Mouse (Mus musculus) spleen, adult 2 months (tissue): ENCODE results near the gene Olfr66. TPM values are rescaled to one million over a fixed set of nuclear protein-coding genes. Genes with fewer than 3 reads are reported as not detected.

Source experiments
- DNase-seq, 2 experiments: peaks; one replicate each; pipeline versions ENCODE4 v3.0.0 to v3.0.0-alpha.2; 2012 to 2021; ENCODE audit warnings: low spot score in 2 of 2, low read depth in 1 of 2
- H3K27ac ChIP-seq: fragments of 200-500 bp; 2 replicates; pipeline ENCODE4 v1.5.1; 2012; ENCODE audit warnings: low read length, inconsistent platforms; ENCODE audit not compliant: insufficient read depth
- H3K27me3 ChIP-seq: fragments of 200-500 bp; 2 replicates; pipeline ENCODE4 v1.6.1; 2012; ENCODE audit warnings: mild to moderate bottlenecking, moderate library complexity, low read length, inconsistent platforms; ENCODE audit not compliant: control insufficient read depth, insufficient read depth
- H3K36me3 ChIP-seq: fragments of 200-500 bp; 2 replicates; pipeline ENCODE4 v1.6.1; 2012; ENCODE audit warnings: mild to moderate bottlenecking, low read length, inconsistent platforms; ENCODE audit not compliant: control insufficient read depth, insufficient read depth
- H3K4me1 ChIP-seq: fragments of 200-500 bp; 2 replicates; pipeline ENCODE4 v1.6.1; 2011; ENCODE audit warnings: inconsistent platforms; ENCODE audit not compliant: control insufficient read depth, insufficient read depth, insufficient read length
- H3K4me3 ChIP-seq: fragments of 200-500 bp; 2 replicates; pipeline ENCODE4 v1.5.1; 2011; ENCODE audit warnings: mild to moderate bottlenecking, inconsistent platforms; ENCODE audit not compliant: insufficient read depth, insufficient read length; ENCODE audit errors: extremely low read depth
- CTCF ChIP-seq: fragments of 200-500 bp; IDR thresholded peaks from 2 replicates; pipeline ENCODE4 v1.5.1; 2011; ENCODE audit warnings: mild to moderate bottlenecking, inconsistent platforms; ENCODE audit not compliant: insufficient read depth, insufficient read length, insufficient replicate concordance; ENCODE audit errors: extremely low read depth
- POLR2A ChIP-seq: fragments of 200-500 bp; IDR thresholded peaks from 2 replicates; pipeline ENCODE4 v1.6.1; 2011; ENCODE audit warnings: low read depth, low read length, inconsistent platforms
- WGBS: fragments of 180-500 bp; shearing (Covaris S2); methylation state at CpG from one replicate; pipeline ENCODE4 v1.1.7; 2018; 5-methylcytosine and 5-hydroxymethylcytosine counted together
- polyA plus RNA-seq: library from polyadenylated mRNA; depleted of rRNA; stranded (reverse); fragments of >200 nt; gene quantifications from 2 replicates; pipeline ENCODE4 v1.2.3, GENCODE M21; 2012; rRNA removed

Gene Olfr66
- polyA plus RNA-seq, 1 experiment: not detected

- TF ChIP-seq CTCF (no peak), POLR2A (no peak)
- Histone ChIP-seq H3K36me3 (no peaks in the 10 kb centered on the region), H3K4me1 (peaks cover 2% of the 10 kb centered on the region; the same call in 1 of the 2 replicates), H3K27ac (no peak overlapping the region), H3K4me3 (no peak overlapping the region), H3K27me3 (no peaks in the 10 kb centered on the region)
- DNase-seq: peak; percentile 4 to 19
- 46% methylated on average over 1 of the region's 1 CpGs for WGBS
Observed at GRCm38 (mm10) chr7:103860855-103861254, 25.2 kb downstream of the Olfr66 start.

DNA sequence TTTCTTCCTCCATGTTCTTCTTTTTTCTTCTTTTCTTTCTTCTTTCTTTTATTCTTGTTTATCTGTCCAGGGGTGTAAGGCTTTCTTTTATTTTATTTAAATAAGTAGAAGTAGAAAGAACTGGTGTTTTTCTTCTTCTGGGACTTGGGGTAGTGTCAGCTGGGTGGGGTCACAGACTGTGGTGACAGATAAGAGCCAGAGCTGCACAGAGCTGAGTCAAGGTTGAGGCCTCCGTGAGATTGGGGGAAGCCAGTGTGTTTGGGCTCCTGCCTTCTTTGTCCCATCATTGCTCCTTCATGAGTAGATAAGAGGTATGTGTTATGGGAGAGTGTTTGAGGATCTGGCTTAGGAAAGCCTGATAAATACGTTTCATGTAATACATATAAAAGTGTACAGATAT is 27.0 kb downstream of the Olfr66 start:
- H3K27ac ChIP-seq: no peak overlapping the region
- no peak for DNase-seq
- peaks cover 2% of the 10 kb centered on the region; the same call in 1 of the 2 replicates for H3K4me1 ChIP-seq
- 61% methylated on average over 2 of the region's 2 CpGs for WGBS
- no peak overlapping the region for H3K4me3 ChIP-seq
- no peak for TF ChIP-seq POLR2A
- TF ChIP-seq CTCF: no peak
- H3K27me3 ChIP-seq: no peaks in the 10 kb centered on the region
- no peaks in the 10 kb centered on the region for H3K36me3 ChIP-seq

GRCm38 (mm10) chr7:103854669-103855068 is 31.4 kb downstream of the Olfr66 start:
- DNase-seq: no peak
- H3K27me3 ChIP-seq: no peaks in the 10 kb centered on the region
- H3K4me3 ChIP-seq: no peak overlapping the region
- no peaks in the 10 kb centered on the region for H3K4me1 ChIP-seq
- no peaks in the 10 kb centered on the region for H3K36me3 ChIP-seq
- TF ChIP-seq POLR2A (no peak), CTCF (no peak)
- WGBS: 84% methylated on average over 1 of the region's 1 CpGs
- no peak overlapping the region for H3K27ac ChIP-seq

GRCm38 (mm10) chr7:103853090-103853489 is 33.0 kb downstream of the Olfr66 start, which contains the start of gene Hbb-y:
Hbb-y (minus strand) TSS chr7:103853216.
- Histone ChIP-seq H3K36me3 (no peaks in the 10 kb centered on the region), H3K27ac (no peak within 1 kb of the TSS), H3K4me3 (no peak within 1 kb of the TSS), H3K4me1 (no peaks in the 10 kb centered on the region), H3K27me3 (no peaks in the 10 kb centered on the region)
- WGBS: 80% methylated on average over 2 of the region's 2 CpGs
- DNase-seq: no peak
- no peak for TF ChIP-seq POLR2A
- TF ChIP-seq CTCF: no peak

DNA sequence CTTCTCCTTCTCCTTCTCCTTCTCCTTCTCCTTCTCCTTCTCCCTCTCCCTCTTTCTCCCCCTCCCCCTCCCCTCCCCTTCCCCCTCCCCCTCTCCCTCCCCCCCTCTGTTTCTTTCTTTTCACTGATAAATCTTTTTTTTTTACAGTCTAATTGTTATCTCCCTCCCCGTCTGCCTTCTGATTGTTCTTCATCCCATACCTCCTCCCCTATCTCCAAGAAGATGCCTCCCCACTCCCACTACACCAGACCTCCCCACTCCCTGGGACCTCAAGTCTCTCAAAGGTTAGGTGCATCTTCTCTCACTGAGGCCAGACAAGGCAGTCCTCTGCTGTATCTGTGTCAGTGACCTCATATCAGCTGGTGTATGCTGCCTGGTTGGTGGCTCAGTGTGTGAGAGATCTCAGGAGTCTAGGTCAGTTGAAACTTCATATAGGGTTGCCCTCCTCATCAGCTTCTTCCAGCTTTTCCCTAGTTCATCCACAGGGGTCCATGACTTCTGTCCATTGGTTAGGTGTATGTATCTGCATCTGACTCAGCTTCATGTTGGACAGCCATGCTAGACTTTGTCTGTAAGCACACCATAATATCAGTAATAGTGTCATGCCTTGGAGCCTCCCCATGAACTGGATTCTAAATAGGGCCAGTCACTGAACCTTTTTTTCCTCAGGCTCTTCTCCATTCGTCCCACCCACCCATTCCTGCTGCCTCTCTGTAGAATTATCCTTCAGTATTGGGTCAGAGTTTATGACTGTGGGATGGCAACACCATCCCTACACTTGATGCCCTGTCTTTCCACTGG is 41.3 kb downstream of the Olfr66 start:
- H3K27ac ChIP-seq: no peak overlapping the region
- no peaks in the 10 kb centered on the region for H3K36me3 ChIP-seq
- peaks cover 4% of the 10 kb centered on the region; the same call in 1 of the 2 replicates for H3K4me1 ChIP-seq
- no peak for TF ChIP-seq CTCF
- TF ChIP-seq POLR2A: no peak
- no peak for DNase-seq
- 63% methylated on average over 2 of the region's 2 CpGs for WGBS
- no peak overlapping the region for H3K4me3 ChIP-seq
- no peaks in the 10 kb centered on the region for H3K27me3 ChIP-seq

- no peaks in the 10 kb centered on the region for H3K27me3 ChIP-seq
- H3K4me3 ChIP-seq: no peak within 1 kb of the TSS
- TF ChIP-seq CTCF (no peak), POLR2A (no peak)
- 81% methylated on average over 2 of the region's 2 CpGs for WGBS
- peaks cover 4% of the 10 kb centered on the region; the same call in 1 of the 2 replicates for H3K4me1 ChIP-seq
- H3K36me3 ChIP-seq: no peaks in the 10 kb centered on the region
- H3K27ac ChIP-seq: no peak within 1 kb of the TSS
- no peak for DNase-seq
Observed at GRCm38 (mm10) chr7:103843034-103843433, 43.0 kb downstream of the Olfr66 start, which contains the start of gene Hbb-bh1. Hbb-bh1 (minus strand) TSS chr7:103843164.

- Histone ChIP-seq H3K27ac (no peak within 1 kb of the TSS), H3K36me3 (no peaks in the 10 kb centered on the region), H3K4me1 (peaks cover 4% of the 10 kb centered on the region; the same call in 1 of the 2 replicates), H3K4me3 (no peak within 1 kb of the TSS), H3K27me3 (no peaks in the 10 kb centered on the region)
- no peak for DNase-seq
- TF ChIP-seq CTCF (no peak), POLR2A (no peak)
- 86% methylated on average over 3 of the region's 3 CpGs for WGBS
Observed at GRCm38 (mm10) chr7:103840268-103840667, 45.8 kb downstream of the Olfr66 start, which contains the start of gene Hbb-bh2. Hbb-bh2 (minus strand) TSS chr7:103840520.

Other genes with a start within 250 kb of the Olfr66 start
- not detected in 2 replicates for gene Olfr622, start 243.6 kb downstream of the Olfr66 start, polyA plus RNA-seq
- not detected in 2 replicates for gene Olfr623, start 222.6 kb downstream of the Olfr66 start, polyA plus RNA-seq
- not detected in 2 replicates for gene Olfr624, start 215.1 kb downstream of the Olfr66 start, polyA plus RNA-seq
- gene Olfr625-ps1, start 203.5 kb downstream of the Olfr66 start, polyA plus RNA-seq: not detected in 2 replicates
- gene Olfr243, start 171.6 kb downstream of the Olfr66 start, polyA plus RNA-seq: not detected in 2 replicates
- gene Olfr628, start 155.9 kb downstream of the Olfr66 start, polyA plus RNA-seq: not detected in 2 replicates
- gene Olfr629, start 141.3 kb downstream of the Olfr66 start, polyA plus RNA-seq: not detected in 2 replicates
- gene Olfr630, start 128.9 kb downstream of the Olfr66 start, polyA plus RNA-seq: not detected in 2 replicates
- not detected in 2 replicates for gene Olfr69, start 114.7 kb downstream of the Olfr66 start, polyA plus RNA-seq
- gene Olfr68, start 106.6 kb downstream of the Olfr66 start, polyA plus RNA-seq: not detected in 2 replicates
- gene Olfr67, start 94.4 kb downstream of the Olfr66 start, polyA plus RNA-seq: not detected in 2 replicates
- gene Hbb-bt, start 72.3 kb downstream of the Olfr66 start, polyA plus RNA-seq: 8,577 and 15,977 TPM in 2 replicates
- 71,783 and 120,196 TPM in 2 replicates for gene Hbb-bs, start 58.2 kb downstream of the Olfr66 start, polyA plus RNA-seq
- gene Hbb-bh2, start 45.7 kb downstream of the Olfr66 start, polyA plus RNA-seq: not detected in 2 replicates
- 0.15 TPM in 1 of 2 replicates, not detected in the other for gene Hbb-bh1, start 43.1 kb downstream of the Olfr66 start, polyA plus RNA-seq
- gene Hbb-y, start 33.0 kb downstream of the Olfr66 start, polyA plus RNA-seq: 0.14 TPM in 1 of 2 replicates, not detected in the other
- gene Olfr64, start 8.2 kb upstream of the Olfr66 start, polyA plus RNA-seq: not detected in 2 replicates
- not detected in 2 replicates for gene Olfr65, start 17.2 kb upstream of the Olfr66 start, polyA plus RNA-seq
- not detected in 2 replicates for gene Olfr631, start 42.6 kb upstream of the Olfr66 start, polyA plus RNA-seq
- gene Olfr632, start 48.1 kb upstream of the Olfr66 start, polyA plus RNA-seq: not detected in 2 replicates
- not detected in 2 replicates for gene Olfr633, start 58.2 kb upstream of the Olfr66 start, polyA plus RNA-seq
- not detected in 2 replicates for gene Olfr635, start 84.9 kb upstream of the Olfr66 start, polyA plus RNA-seq
- not detected in 2 replicates for gene Olfr638, start 112.5 kb upstream of the Olfr66 start, polyA plus RNA-seq
- not detected in 2 replicates for gene Olfr639, start 131.1 kb upstream of the Olfr66 start, polyA plus RNA-seq
- gene Olfr640, start 139.3 kb upstream of the Olfr66 start, polyA plus RNA-seq: not detected in 2 replicates
- gene Olfr641, start 149.2 kb upstream of the Olfr66 start, polyA plus RNA-seq: not detected in 2 replicates
- not detected in 2 replicates for gene Olfr642, start 166.4 kb upstream of the Olfr66 start, polyA plus RNA-seq
- gene 4930516K23Rik, start 175.2 kb upstream of the Olfr66 start, polyA plus RNA-seq: not detected in 2 replicates
- gene Olfr644, start 185.6 kb upstream of the Olfr66 start, polyA plus RNA-seq: not detected in 2 replicates
- not detected in 2 replicates for gene Olfr645, start 199.2 kb upstream of the Olfr66 start, polyA plus RNA-seq
- gene Olfr646, start 218.6 kb upstream of the Olfr66 start, polyA plus RNA-seq: 0.08 TPM in 1 of 2 replicates, not detected in the other
- gene Ubqln5, start 243.6 kb upstream of the Olfr66 start, polyA plus RNA-seq: not detected in 2 replicates